Mouse (Mus musculus) CH12F3 (cell line): ENCODE measurements around the gene Dnttip1.
"Not testable (repeated sequence)": the region's sequence is repeated elsewhere in the genome, so short reads cannot be mapped to it uniquely, and the experiment has no call there.

ENCODE experiments used
- in situ Hi-C: fragments of 300-500 bp; cut with MboI; formaldehyde crosslinking; loops from 2 replicates; pipeline ENCODE4 v1.14.3; 2020; ENCODE audit warnings: low sequenced_read_pairs

Dnttip1 gene

DNA sequence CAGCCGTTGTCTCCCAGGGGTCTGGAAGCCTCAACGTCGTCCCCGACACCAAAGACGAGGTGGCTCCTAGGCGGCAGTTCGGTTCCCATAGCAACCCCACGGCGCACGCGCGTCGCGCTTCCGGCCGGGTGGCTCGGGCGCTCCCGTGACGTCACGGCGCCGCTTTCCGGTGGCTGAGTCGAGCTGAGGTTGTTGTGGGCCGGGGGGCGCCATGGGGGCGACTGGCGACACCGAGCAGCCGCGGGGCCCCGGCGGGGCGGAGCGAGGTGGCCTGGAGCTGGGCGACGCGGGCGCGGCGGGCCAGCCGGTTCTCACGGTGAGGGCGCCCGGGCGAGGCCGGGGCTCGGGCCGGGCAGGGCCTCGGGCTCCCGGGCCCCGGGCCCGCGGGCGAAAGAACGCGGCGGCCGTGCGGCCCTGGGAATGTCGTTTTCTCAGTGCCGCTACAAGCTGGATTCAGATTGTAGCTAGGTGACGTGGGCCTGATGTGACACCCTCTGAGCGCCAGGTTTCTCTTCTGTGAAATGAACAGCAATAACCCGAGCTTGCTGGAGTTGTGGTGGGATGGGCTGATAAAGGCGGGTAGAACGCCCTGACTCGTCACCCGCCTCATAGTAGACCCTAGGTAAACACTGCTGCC, at the start of gene Dnttip1, which contains the start of gene Wfdc3:
TSS of gene Dnttip1 (plus strand) at position 141 of the 637 bp plus-strand sequence.
TSS of gene Wfdc3 (minus strand) at position 89 of the 637 bp plus-strand sequence.
- in situ Hi-C loops, result no loop called here

- in situ Hi-C loops, result no loop called here
Measured at GRCm38 (mm10) chr2:164698201-164698600, 47.6 kb upstream of the Dnttip1 start, which contains the start of gene Spint4. TSS of gene Spint4 (plus strand) at chr2:164698501.

- in situ Hi-C loops, result no loop called here
Measured at GRCm38 (mm10) chr2:164700959-164701358, 44.8 kb upstream of the Dnttip1 start.

DNA sequence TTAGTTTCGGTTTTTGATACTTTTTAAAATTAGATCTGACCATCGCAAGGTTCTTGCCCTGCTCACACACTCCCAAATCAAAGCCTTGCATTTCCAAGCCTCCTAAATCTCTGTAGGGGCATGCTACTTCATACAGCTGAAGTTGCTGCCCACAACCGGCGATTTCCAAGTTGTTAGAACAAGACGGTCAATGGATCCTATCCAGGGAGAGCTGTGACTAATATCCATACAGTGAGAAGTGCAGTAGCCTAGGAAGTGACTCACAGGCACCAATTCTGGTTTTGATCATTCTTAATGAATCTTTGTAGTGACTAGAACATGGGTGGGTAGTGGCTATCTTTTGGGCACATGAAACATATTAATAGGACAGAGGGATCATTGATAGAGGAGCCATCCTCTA, 44.0 kb upstream of the Dnttip1 start:
- in situ Hi-C loops, result no loop called here

DNA sequence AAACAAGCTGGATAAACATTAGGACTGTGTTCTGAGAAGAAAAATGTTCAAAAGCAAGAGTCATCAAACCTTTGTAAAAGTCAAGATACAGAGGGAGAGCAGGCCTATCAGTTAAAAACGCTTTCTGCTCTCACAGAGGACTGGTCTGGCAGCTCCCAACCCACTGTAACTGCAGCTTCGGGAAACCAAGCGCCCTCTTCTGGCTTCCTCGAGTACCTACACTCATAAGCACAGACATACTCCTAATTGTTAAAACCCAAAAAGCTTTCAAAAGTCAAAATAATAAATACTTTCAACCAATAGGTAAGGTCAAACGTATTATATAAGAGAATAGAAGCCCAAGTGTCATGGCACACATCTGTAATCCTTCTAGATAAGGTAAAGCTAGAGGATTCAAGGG, 41.5 kb upstream of the Dnttip1 start:
- in situ Hi-C loops, result no loop called here

DNA sequence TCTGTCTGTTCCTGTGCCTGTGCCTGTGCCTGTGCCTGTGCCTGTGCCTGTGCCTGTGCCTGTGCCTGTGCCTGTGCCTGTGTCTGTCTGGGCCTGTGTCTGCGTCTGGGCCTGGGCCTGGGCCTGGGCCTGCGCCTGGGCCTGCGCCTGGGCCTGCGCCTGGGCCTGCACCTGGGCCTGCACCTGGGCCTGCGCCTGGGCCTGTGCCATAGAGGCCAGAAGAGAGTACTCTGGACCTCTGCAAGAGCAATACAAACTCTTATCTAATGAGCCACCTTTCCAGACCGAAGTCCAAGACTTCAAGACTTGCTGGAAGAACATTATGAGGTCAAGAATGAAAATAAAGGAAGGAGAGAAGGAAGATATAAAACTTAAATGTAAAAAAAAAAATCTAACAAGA, 40.5 kb upstream of the Dnttip1 start:
- in situ Hi-C loops, result no loop called here

DNA sequence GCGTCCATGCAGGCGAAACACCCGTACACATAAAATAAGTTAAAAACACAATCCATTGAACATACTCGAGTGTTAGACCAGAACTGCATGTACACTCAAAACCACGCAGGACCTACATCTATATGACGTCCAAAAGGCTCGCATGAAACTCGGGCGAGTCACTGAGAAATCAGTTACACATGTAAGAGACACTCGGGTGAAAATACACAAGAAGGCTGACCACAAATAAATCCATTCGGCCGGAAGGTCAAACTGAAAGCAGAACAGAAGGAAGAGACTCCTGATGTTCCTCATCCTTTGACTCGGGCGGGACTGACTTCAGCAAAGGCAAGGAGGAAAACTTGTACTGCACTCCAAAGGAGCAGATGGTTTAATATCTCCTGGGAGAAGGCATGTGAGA, 39.8 kb upstream of the Dnttip1 start:
- in situ Hi-C loops, result no loop called here

GRCm38 (mm10) chr2:164715005-164715404, 30.8 kb upstream of the Dnttip1 start, which contains the start of gene Spint5:
TSS of gene Spint5 (plus strand) at chr2:164715305.
- in situ Hi-C loops, result no loop called here

DNA sequence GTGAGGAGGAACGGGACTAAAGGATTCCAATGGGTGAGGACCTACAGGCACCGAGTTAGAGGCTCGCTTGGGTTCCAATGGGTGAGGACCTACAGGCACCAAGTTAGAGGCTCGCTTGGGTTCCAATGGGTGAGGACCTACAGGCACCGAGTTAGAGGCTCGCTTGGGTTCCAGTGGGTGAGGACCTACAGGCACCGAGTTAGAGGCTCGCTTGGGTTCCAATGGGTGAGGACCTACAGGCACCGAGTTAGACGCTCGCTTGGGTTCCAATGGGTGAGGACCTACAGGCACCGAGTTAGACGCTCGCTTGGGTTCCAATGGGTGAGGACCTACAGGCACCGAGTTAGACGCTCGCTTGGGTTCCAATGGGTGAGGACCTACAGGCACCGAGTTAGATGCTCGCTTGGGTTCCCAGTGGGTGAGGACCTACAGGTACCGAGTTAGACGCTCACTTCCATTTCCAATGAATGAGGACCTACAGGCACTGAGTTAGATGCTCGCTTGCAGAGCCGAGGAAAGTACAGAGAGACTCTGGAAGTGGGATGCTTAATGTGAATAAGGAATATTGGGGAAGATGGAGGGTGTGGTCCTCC, 29.5 kb upstream of the Dnttip1 start:
- in situ Hi-C loops, result not testable (repeated sequence)

DNA sequence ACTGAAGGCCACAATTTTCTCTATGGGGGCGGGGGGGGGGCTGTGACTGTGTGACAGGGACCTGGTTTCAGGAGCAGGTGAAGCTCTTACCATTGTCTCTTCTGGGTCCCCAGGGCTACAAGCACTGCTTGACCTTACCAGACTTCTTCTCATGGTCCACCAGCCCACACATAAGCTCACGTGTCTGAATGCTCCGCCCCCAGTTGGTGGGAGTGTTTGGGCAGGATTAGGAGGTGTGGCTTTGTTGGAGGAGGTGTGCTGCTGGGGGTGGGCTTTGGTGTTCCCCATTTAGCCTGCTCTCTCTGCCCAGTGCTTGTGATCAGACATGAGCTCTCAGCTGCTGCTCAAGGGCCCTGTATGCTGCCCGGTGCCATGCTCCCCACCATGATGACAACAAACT, 22.5 kb upstream of the Dnttip1 start:
- in situ Hi-C loops, result loop anchor here (10.0 kb wide), 1 partner anchor 118 kb away; no protein-coding TSS in a partner anchor

GRCm38 (mm10) chr2:164725895-164726619, 19.7 kb upstream of the Dnttip1 start:
- in situ Hi-C loops, result loop anchor here (10.0 kb wide), 1 partner anchor 121 kb away; no protein-coding TSS in a partner anchor

DNA sequence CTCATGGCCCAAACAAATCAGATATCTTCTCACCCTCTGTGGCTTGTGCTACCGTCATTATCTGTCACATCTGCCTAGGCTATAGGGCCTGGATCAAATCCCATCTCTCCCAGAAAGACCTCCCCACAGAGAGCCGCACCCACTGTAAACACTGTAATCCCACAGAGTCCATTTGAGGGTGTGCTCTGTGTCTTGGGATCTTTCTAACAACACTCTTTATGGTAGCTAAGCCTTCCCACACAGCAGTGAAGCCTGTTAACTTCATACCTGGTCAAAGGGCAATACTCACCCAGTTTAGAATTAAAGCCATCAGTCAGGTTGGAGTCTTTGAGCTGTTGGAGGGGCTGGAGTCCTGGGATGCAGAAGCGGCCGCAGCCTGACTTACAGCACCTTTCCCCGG, 14.1 kb upstream of the Dnttip1 start:
- in situ Hi-C loops, result no loop called here

DNA sequence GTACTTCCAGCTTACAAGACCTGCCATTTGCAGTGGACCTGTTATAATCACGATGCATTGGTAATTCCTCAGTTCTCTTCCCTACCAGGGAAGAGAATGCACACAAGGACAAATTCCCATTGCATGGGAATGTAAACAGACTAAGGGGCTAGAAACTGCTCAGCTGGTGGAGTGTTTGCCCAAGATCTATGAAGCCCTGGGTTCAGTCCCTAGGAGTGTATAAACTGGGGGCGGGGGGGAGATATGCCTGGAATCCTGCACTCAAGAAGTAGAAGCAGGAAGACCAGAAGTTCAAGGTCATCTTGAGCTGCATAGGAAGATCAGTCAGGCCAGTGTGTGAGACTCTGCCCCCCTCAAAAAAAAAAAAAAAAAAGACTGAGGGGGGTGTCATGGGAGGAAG, 12.5 kb upstream of the Dnttip1 start:
- in situ Hi-C loops, result no loop called here

DNA sequence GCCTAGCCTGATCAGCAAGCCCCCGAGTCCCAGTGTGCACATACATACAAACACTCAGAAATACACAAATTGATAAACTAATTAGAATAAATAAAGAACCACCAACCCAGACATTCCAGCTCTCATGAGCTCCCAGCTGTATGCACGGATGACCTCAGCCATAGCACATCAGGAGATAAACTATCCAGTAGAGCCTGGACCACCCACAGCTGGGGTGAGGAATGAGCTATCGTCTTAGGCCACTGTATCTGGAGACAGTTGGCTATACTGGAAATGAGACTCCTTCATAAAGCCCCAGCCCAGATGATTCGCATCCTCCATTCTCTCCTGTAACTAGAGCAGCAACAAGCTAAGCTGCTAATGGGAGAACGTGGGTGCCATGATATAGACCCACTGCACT, 10.9 kb upstream of the Dnttip1 start:
- in situ Hi-C loops, result no loop called here

DNA sequence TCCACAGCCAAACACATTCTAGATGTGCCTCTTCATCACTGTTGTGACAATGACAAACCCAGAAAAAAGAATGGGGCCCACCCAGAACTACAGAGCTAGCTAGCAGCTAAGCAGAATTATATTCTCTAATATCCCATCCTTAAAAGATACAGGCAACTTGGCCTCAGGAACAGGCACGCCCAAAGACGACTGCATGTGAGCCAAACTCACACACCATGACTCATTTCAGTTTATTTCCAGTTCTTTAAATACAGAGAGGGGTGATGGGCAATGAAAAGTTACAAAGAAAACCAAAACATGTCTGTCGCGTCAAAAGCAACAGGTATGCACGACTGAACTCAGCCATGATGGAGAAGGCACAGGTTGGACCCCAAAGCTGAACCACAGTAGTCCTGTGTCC, 10.3 kb upstream of the Dnttip1 start:
- in situ Hi-C loops, result no loop called here

- in situ Hi-C loops, result no loop called here
Measured at GRCm38 (mm10) chr2:164737377-164738090, 8.2 kb upstream of the Dnttip1 start.

GRCm38 (mm10) chr2:164739876-164740275, 5.9 kb upstream of the Dnttip1 start:
- in situ Hi-C loops, result no loop called here

DNA sequence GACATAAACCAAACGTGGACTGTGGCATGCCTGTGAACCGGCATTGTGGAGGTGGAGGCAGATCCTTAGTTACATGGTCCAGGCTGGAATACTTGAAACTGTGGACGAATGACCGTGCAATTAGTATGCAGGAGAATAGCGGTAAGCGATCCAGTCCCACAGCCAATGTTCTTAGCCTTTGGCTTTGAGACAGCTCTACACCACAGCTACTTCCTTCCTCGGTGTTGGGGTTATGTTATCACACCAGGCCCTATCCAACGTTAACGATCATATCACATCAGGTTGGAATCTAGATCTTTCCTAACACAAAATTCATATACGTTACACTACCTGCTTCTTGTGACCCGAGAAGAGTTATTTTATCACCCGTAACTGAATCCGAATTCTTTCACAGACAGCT, 796 bp upstream of the Dnttip1 start:
- in situ Hi-C loops, result no loop called here

GRCm38 (mm10) chr2:164746693-164747092, 910 bp downstream of the Dnttip1 start:
- in situ Hi-C loops, result no loop called here

GRCm38 (mm10) chr2:164748191-164748590, 2.4 kb downstream of the Dnttip1 start:
- in situ Hi-C loops, result no loop called here

- in situ Hi-C loops, result no loop called here
Measured at GRCm38 (mm10) chr2:164748991-164749390, 3.2 kb downstream of the Dnttip1 start.
